Mouse (Mus musculus) liver, embryonic 13.5 days (tissue): ENCODE data around the gene Tekt5. TPM values are rescaled to one million over a fixed set of nuclear protein-coding genes. Genes with fewer than 3 reads are reported as not detected.

ENCODE experiments used
- ATAC-seq: fragments of 200-750 bp; cut with Nextera tagmentation; 2 replicates; pipeline ENCODE4 v1.8.0; 2017; ENCODE audit warnings: low read depth, mild to moderate bottlenecking, moderate number of reproducible peaks, moderate library complexity
- DNase-seq: peaks from one replicate; pipeline ENCODE4 v3.0.0; 2022
- H3K27ac ChIP-seq: fragments of 300-500 bp; sonication (generic); 2 replicates; pipeline ENCODE4 v1.5.1; 2015; ENCODE audit warnings: moderate library complexity, mild to moderate bottlenecking, inconsistent platforms
- H3K27me3 ChIP-seq: fragments of 300-500 bp; sonication (generic); 2 replicates; pipeline ENCODE4 v1.6.1; 2015; ENCODE audit warnings: mild to moderate bottlenecking, inconsistent platforms
- H3K36me3 ChIP-seq: fragments of 300-500 bp; sonication (generic); 2 replicates; pipeline ENCODE4 v1.6.1; 2015; ENCODE audit warnings: mild to moderate bottlenecking, inconsistent platforms
- H3K4me1 ChIP-seq: fragments of 300-500 bp; sonication (generic); replicated peaks from 2 replicates; pipeline ENCODE4 v1.6.1; 2015; ENCODE audit warnings: inconsistent platforms
- H3K4me2 ChIP-seq: fragments of 300-500 bp; sonication (generic); 2 replicates; pipeline ENCODE4 v1.6.1; 2015; ENCODE audit warnings: inconsistent platforms, mild to moderate bottlenecking, moderate library complexity
- H3K4me3 ChIP-seq: fragments of 300-500 bp; sonication (generic); replicated peaks from 2 replicates; pipeline ENCODE4 v1.5.1; 2015; ENCODE audit warnings: mild to moderate bottlenecking, inconsistent platforms
- H3K9ac ChIP-seq: fragments of 300-500 bp; sonication (generic); 2 replicates; pipeline ENCODE4 v1.6.1; 2015; ENCODE audit warnings: mild to moderate bottlenecking, inconsistent platforms
- H3K9me3 ChIP-seq: fragments of 300-500 bp; sonication (generic); replicated peaks from 2 replicates; pipeline ENCODE4 v1.6.1; 2016; ENCODE audit warnings: inconsistent platforms
- WGBS: fragments of 180-500 bp; shearing (Covaris S2); methylation state at CpG from one replicate; pipeline ENCODE4 v1.1.7; 2015; ENCODE audit not compliant: insufficient replicate concordance; 5-methylcytosine and 5-hydroxymethylcytosine counted together
- polyA plus RNA-seq: library from polyadenylated mRNA; unstranded; fragments of >200 nt; fragmentation: Nextera tagmentation; extraction: Ambion mirVana; gene quantifications from 2 replicates; pipeline ENCODE4 v1.2.1, GENCODE M21; 2015

The Tekt5 gene
- polyA plus RNA-seq, 1 experiment from 2014 or later = 0.08 TPM

DNA sequence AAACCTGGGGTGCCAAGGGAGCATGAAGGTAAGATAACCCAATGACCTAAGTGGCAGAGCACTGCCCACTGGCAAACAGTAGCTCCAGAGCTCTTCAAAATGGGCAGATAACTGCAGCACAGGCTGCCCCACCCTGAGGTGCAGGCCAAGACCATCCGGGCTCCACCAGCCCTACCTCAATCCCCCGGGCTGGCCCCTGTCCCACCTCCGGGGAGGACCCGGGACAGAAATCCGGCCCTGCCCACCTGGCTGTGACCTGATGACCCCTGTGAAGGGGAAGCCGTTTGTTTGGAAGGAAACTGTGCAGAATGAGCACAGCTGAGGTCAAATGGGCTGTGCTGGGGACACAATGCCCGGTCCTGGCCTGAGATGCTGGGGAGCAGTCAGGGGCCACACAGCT lies 62.6 kb downstream of the Tekt5 start:
- ATAC-seq = peak; percentile 27; the same call in 1 of the 2 replicates

DNA sequence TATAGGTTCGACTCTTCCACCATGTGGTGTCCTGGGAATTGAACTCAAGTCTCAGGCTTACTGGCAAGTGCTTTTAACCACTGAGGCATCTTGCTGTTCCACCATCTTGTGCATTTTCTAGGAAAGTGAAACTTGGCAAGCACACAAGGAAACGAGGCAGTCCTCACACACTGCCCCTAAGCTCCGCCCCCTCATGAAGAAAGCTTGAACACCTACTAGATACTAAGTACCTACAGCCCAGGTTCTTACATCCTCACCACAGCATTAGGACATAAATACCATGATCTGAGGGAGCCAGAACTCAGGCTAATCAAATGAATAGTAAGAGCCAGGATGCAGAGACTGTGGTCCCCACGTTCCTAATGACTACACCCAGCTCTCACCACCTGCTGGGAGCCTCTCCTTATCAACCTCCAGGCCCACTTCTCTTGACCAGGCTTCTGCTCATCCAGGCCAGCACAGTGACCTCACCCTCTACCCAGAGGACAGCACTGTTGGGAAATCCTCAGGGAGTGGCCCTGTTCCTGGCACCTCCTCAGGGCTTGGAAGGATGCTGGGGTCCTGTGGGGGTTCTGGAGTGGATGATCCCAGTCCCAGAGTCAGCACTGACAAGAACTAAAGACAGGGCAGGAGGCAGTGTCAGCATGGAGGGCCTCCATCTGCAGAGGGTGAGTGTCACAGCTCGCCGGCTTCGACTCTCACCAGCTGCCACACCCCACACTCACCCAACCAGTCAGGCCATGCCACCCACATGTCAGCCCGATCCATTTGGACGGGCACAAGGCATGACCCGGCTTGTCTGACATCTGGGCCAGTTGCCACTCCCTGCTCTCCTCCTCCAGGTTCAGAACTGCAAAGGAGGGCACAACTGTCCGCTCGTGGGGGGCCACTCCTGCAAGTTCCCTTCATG lies 64.4 kb downstream of the Tekt5 start:
- Histone ChIP-seq H3K4me3 (no peak overlapping the region), H3K36me3 (no peaks in the 10 kb centered on the region), H3K27ac (no peak overlapping the region), H3K9me3 (no peaks in the 10 kb centered on the region), H3K27me3 (no peaks in the 10 kb centered on the region), H3K4me1 (no peaks in the 10 kb centered on the region), H3K9ac (no peak overlapping the region), H3K4me2 (no peak overlapping the region)
- DNase-seq (no peak), ATAC-seq (no peak)
- 54% methylated on average over 12 of the region's 12 CpGs for WGBS

More for the DNA sequence above, 62.6 kb downstream of the Tekt5 start:
- no peak for DNase-seq
- H3K4me1 ChIP-seq = no peaks in the 10 kb centered on the region
- no peaks in the 10 kb centered on the region for H3K9me3 ChIP-seq
- no peak overlapping the region for H3K4me2 ChIP-seq
- no peak overlapping the region for H3K9ac ChIP-seq
- H3K36me3 ChIP-seq = no peaks in the 10 kb centered on the region
- no peak overlapping the region for H3K27ac ChIP-seq
- no peak overlapping the region for H3K4me3 ChIP-seq
- WGBS = 46% methylated on average over 7 of the region's 7 CpGs
- no peaks in the 10 kb centered on the region for H3K27me3 ChIP-seq

DNA sequence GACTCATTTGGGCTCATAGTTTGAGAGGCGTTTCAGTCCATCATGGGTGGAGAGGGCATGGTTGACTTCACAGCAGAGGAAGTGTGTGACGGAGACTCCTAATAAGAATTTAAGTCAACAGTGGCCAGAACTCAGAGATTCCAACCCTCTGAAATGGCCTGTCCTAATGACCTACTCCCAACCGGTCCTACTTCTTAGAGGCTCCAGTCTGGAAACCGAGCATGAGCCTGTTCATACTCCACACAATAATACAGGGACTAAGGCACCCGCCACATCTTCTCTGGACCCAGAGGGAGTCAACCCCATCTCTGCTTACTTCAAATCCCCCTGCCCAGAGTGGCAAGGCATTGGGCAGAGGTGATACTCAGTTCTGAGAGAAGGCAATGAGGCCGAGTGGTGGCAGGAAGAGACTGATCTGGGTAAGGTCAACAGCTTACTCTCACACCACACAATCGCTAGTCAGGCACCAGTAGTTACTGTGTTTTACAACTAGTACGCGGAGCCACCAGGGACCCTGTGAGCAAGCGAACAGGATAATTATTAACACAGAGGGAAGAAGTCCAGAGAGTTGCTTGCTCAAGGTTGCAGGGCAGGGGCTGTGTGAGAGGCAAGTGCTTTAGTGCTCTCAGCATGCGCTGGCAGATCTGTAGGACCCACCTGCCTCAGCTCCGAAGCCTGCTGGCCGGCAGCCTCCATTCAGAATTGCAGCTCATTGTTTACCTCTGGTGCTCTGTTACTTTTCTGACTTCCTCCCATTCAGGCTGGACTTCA lies 67.5 kb downstream of the Tekt5 start:
- H3K4me2 ChIP-seq = no peak overlapping the region
- no peak overlapping the region for H3K9ac ChIP-seq
- H3K27ac ChIP-seq = peak overlapping the region; percentile 35
- no peak overlapping the region for H3K4me3 ChIP-seq
- DNase-seq (no peak), ATAC-seq (peak; percentile 75)
- 51% methylated on average over 13 of the region's 13 CpGs for WGBS
- no peaks in the 10 kb centered on the region for H3K9me3 ChIP-seq
- no peaks in the 10 kb centered on the region for H3K36me3 ChIP-seq
- no peaks in the 10 kb centered on the region for H3K4me1 ChIP-seq
- H3K27me3 ChIP-seq = no peaks in the 10 kb centered on the region

DNA sequence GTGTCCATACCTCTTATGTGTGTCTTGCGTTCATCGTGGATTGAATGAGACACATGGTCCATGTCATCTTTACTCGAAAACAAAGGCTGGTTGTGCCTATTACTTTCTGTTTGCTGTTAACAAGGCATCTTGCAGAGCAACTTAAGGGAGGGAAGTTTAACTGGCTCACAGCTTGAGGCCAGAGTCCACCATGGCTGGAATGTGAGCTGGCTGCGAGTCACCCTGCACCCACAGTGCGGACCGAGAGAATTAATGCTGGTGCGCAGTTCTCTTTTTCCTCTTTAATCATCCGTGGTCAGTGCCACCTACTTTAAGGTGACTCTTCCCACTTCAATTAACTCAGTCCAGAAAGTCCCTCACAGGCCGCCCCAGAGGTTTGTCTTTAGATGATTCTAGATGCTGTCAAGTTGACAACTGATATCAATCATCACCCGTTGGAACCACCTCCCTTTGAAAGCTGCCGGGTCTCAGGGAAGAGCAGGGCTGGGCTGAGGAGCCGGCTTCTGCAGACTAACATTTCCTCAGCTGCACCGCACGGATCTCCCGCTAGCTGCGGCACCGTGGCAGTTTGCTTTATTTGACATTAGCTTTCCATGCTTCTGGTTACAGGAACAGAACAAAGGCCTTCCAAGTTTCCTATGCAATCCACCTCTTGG lies 75.2 kb downstream of the Tekt5 start:
- H3K9ac ChIP-seq = no peak overlapping the region
- no peaks in the 10 kb centered on the region for H3K36me3 ChIP-seq
- H3K27ac ChIP-seq = no peak overlapping the region
- no peaks in the 10 kb centered on the region; the same call in none of the 2 replicates for H3K4me1 ChIP-seq
- ATAC-seq (no peak), DNase-seq (no peak)
- WGBS = 52% methylated on average over 17 of the region's 17 CpGs
- no peak overlapping the region for H3K4me3 ChIP-seq
- H3K27me3 ChIP-seq = no peaks in the 10 kb centered on the region
- no peaks in the 10 kb centered on the region for H3K9me3 ChIP-seq
- no peak overlapping the region for H3K4me2 ChIP-seq

DNA sequence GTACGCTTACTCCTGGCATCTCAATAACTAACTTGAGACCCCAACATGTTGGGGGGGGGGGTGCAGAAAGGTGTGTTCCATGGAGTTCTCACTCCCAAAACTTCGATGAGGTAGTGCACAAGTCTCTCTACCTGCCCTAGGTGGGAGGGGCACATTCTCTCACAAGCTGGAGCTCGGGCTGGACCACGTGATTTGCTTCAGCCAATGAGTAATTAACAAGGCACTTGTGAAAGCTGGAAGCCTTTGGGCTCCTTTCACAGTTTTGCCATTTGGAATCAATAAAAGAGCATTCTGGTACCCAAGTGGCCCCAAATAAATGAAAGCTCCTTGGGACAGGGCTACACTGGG lies 78.1 kb downstream of the Tekt5 start:
- H3K36me3 ChIP-seq = no peaks in the 10 kb centered on the region
- WGBS = 40% methylated on average over 4 of the region's 4 CpGs
- H3K27ac ChIP-seq = no peak overlapping the region
- no peak overlapping the region for H3K9ac ChIP-seq
- no peak overlapping the region for H3K4me2 ChIP-seq
- no peak for DNase-seq
- ATAC-seq = no peak
- H3K27me3 ChIP-seq = peaks cover 21% of the 10 kb centered on the region
- H3K4me1 ChIP-seq = peaks cover 2% of the 10 kb centered on the region
- H3K4me3 ChIP-seq = no peak overlapping the region
- no peaks in the 10 kb centered on the region for H3K9me3 ChIP-seq

DNA sequence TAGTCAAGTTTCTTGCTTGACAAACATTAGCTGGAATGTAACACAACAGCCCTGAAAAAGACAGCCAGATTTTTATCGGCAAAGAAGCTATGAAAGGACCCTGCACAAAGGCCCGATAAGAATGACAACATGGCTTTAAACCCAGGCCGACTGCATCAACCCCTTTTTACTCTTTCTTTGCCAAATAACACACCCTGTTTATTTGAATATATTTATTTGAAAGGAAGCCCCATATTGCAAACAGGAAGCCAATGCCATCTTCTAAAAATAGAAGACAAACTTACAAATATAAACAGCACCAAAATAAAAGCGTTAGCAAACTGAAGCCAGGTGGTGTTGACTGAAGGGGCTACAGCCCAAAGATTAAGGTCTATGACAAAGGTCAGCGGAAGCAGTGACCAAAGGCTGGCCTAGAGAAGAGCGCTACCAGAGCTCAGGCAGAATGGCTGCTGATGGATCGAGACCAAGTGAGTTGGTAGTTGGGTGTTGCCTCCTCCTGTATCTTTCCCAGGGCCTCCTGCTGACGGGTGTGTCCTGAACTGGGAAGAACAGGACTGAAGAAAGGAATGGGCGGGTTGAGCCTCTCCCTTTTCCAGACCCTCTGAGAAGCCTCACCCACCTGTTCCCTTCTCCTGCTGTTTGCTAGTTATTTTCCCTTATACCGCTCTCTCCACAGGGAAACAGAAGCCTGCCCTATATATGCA lies 78.6 kb downstream of the Tekt5 start:
- Histone ChIP-seq H3K36me3 (no peaks in the 10 kb centered on the region), H3K9me3 (no peaks in the 10 kb centered on the region), H3K4me2 (no peak overlapping the region), H3K4me3 (no peak overlapping the region), H3K9ac (no peak overlapping the region), H3K4me1 (peaks cover 2% of the 10 kb centered on the region), H3K27me3 (peaks cover 24% of the 10 kb centered on the region), H3K27ac (no peak overlapping the region; the same call in 1 of the 2 replicates)
- 63% methylated on average over 10 of the region's 10 CpGs for whole genome bisulfite sequencing
- ATAC-seq (no peak), DNase-seq (no peak)

DNA sequence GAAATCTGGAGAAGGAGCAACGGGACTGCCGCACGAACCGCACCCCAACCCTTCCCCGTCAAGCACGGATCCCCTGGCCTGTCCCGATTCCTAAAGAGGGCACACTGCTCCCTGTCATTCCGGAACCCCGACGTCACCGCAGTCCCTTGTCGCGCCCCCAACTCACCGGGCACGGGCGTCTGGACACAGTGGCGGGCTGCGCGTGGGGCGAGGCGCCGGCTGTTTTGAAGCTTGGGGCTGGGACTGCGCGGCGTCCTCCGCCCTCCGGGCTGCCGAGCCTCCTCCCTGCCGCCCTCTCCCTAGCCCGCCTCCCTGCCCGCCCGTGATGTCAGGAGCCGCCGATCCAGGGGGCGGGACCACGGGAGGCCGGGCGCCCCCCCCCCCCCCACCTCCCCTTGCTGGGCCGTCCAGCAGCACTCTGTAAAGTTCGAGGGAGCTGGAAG lies 81.6 kb downstream of the Tekt5 start, which contains the start of gene Emp2:
Emp2 (minus strand) TSS at position 323 of the 443 bp plus-strand sequence.
- Histone ChIP-seq H3K4me3 (peak within 1 kb of the TSS; percentile 47), H3K9me3 (no peaks in the 10 kb centered on the region), H3K27me3 (peaks cover 28% of the 10 kb centered on the region), H3K9ac (peak within 1 kb of the TSS; percentile 53), H3K27ac (no peak within 1 kb of the TSS), H3K36me3 (no peaks in the 10 kb centered on the region), H3K4me1 (peaks cover 2% of the 10 kb centered on the region), H3K4me2 (peak within 1 kb of the TSS; percentile 59)
- DNase-seq = no peak
- ATAC-seq = peak; percentile 54
- 1% methylated on average over 38 of the region's 40 CpGs for WGBS

DNA sequence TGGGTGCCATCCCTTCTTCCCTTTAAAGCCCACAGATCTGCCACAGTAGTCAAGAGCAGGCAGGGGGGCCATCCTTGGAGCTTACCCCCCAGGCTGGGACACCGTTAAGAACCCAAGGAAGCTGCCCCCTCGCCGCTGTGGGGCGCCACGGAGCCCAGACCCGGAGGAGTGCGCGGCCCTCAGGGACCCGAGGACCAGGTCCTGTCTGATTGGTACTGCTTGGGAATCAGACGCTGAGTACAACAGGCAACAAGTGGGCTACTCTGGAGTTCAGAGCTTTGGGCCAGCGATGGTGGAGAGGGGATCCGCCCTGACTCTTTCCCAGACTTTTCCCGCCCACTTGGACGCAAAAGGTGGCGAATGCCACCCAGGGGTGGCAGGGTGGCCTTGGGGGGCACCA lies 82.1 kb downstream of the Tekt5 start:
- H3K4me2 ChIP-seq = peak overlapping the region; percentile 59
- H3K9ac ChIP-seq = peak overlapping the region; percentile 53
- peaks cover 2% of the 10 kb centered on the region for H3K4me1 ChIP-seq
- H3K27me3 ChIP-seq = peaks cover 28% of the 10 kb centered on the region
- H3K27ac ChIP-seq = no peak overlapping the region
- H3K36me3 ChIP-seq = no peaks in the 10 kb centered on the region
- 7% methylated on average over 15 of the region's 15 CpGs for WGBS
- ATAC-seq (peak; percentile 13; the same call in 1 of the 2 replicates), DNase-seq (no peak)
- H3K4me3 ChIP-seq = peak overlapping the region; percentile 47
- no peaks in the 10 kb centered on the region for H3K9me3 ChIP-seq

DNA sequence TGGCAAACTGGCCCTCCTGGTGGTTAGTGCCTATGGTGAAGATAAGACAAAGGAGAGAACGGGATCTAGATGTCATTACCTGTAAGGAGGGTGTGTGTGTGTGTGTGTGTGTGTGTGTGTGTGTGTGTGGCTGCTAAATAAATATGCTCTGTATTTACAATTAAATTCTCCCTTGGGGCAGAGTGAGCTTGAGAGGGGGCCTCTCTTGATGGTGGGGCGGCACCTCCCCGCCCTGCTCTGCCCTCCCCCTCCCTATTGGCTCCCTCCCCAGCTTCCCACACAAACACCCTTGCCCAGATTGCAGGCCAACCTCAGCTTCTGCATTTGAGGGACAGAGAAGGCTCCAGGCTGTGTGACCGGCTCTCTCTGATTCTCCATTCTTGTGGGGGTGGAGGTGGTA lies 83.3 kb downstream of the Tekt5 start:
- H3K4me3 ChIP-seq = no peak overlapping the region
- peaks cover 28% of the 10 kb centered on the region for H3K27me3 ChIP-seq
- no peak overlapping the region for H3K9ac ChIP-seq
- peaks cover 2% of the 10 kb centered on the region for H3K4me1 ChIP-seq
- no peak for ATAC-seq
- no peak overlapping the region for H3K27ac ChIP-seq
- no peaks in the 10 kb centered on the region for H3K9me3 ChIP-seq
- WGBS = 48% methylated on average over 4 of the region's 4 CpGs
- no peak for DNase-seq
- no peaks in the 10 kb centered on the region for H3K36me3 ChIP-seq
- H3K4me2 ChIP-seq = no peak overlapping the region

DNA sequence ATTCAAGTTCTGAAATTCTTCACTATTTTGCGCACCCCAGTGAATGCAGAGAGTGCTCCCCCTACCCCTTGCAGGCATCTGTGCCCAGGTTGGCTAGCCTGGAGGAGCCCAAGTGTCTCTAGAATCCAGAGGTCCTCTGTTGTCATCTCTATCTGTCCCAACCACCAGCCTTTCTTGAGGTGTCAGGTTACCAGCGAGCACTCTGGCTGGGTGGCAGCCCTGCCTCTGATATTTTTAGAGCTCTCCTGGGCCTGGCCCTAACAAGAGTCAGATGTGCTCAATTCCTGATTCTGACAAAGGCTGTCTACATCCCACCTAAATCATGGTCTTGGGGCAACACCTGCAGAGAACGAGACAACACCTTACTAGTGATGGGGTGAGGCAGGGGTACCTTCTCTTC lies 84.2 kb downstream of the Tekt5 start:
- peaks cover 28% of the 10 kb centered on the region for H3K27me3 ChIP-seq
- DNase-seq (no peak), ATAC-seq (no peak)
- no peaks in the 10 kb centered on the region for H3K9me3 ChIP-seq
- H3K36me3 ChIP-seq = no peaks in the 10 kb centered on the region
- H3K4me2 ChIP-seq = no peak overlapping the region
- no peak overlapping the region for H3K9ac ChIP-seq
- H3K4me1 ChIP-seq = peaks cover 2% of the 10 kb centered on the region
- no peak overlapping the region for H3K4me3 ChIP-seq
- no peak overlapping the region for H3K27ac ChIP-seq
- WGBS = 27% methylated on average over 3 of the region's 3 CpGs
